Mouse (Mus musculus) C2C12 (cell line): ENCODE measurements around the gene Rtl4.

ENCODE experiments used
- CEBPB ChIP-seq: IDR thresholded peaks from one replicate; pipeline ENCODE4 v1.6.1; 2011; ENCODE audit warnings: low read depth, mild to moderate bottlenecking, control low read depth, moderate library complexity
- CTCF ChIP-seq: IDR thresholded peaks from one replicate; pipeline ENCODE4 v1.5.1; 2011; ENCODE audit not compliant: control insufficient read depth, insufficient read depth, insufficient read length
- FOSL1 ChIP-seq: IDR thresholded peaks from one replicate; pipeline ENCODE4 v1.8.0; 2011; ENCODE audit warnings: mild to moderate bottlenecking, low read length; ENCODE audit not compliant: poor library complexity, insufficient read depth, severe bottlenecking
- MAX ChIP-seq: IDR thresholded peaks from one replicate; pipeline ENCODE4 v1.6.1; 2011; ENCODE audit warnings: mild to moderate bottlenecking, control low read depth
- MYOD1 ChIP-seq: IDR thresholded peaks from one replicate; pipeline ENCODE4 v1.6.1; 2011; ENCODE audit warnings: low read depth; ENCODE audit not compliant: control insufficient read depth, insufficient read length
- MYOG ChIP-seq: IDR thresholded peaks from one replicate; pipeline ENCODE4 v1.6.1; 2011; ENCODE audit not compliant: control insufficient read depth, insufficient read length; ENCODE audit errors: extremely low read depth
- USF1 ChIP-seq: IDR thresholded peaks from one replicate; pipeline ENCODE4 v1.6.1; 2011; ENCODE audit warnings: low read depth, mild to moderate bottlenecking, control low read depth, moderate library complexity

- TF ChIP-seq MAX (no peak), USF1 (no peak), CTCF (no peak), CEBPB (no peak), MYOG (no peak), MYOD1 (no peak), FOSL1 (no peak)
These were observed 401.1 kb downstream of the Rtl4 start for GRCm38 (mm10) chrX:145089802-145090201.
